Mouse (Mus musculus) kidney, adult 2 months (tissue): ENCODE measurements around the gene Srcin1. TPM values are rescaled to one million over a fixed set of nuclear protein-coding genes. Genes with fewer than 3 reads are reported as not detected.

Experiments
- DNase-seq: peaks from one replicate; pipeline ENCODE4 v3.0.0; 2021
- H3K27ac ChIP-seq: fragments of 200-500 bp; 2 replicates; pipeline ENCODE4 v1.5.1; 2012; ENCODE audit warnings: low read depth, low read length, control low read depth, inconsistent platforms; ENCODE audit not compliant: insufficient read depth
- H3K27me3 ChIP-seq: fragments of 200-500 bp; replicated peaks from 2 replicates; pipeline ENCODE4 v1.6.1; 2012; ENCODE audit warnings: mild to moderate bottlenecking, moderate library complexity, low read length, inconsistent platforms; ENCODE audit not compliant: control insufficient read depth, insufficient read depth
- H3K36me3 ChIP-seq: fragments of 200-500 bp; 2 replicates; pipeline ENCODE4 v1.6.1; 2012; ENCODE audit warnings: mild to moderate bottlenecking, moderate library complexity, low read length, inconsistent platforms; ENCODE audit not compliant: control insufficient read depth, insufficient read depth
- H3K4me1 ChIP-seq: fragments of 200-500 bp; 2 replicates; pipeline ENCODE4 v1.6.1; 2011; ENCODE audit warnings: low read length; ENCODE audit not compliant: control insufficient read depth, insufficient read depth
- H3K4me3 ChIP-seq: fragments of 200-500 bp; 2 replicates; pipeline ENCODE4 v1.5.1; 2011; ENCODE audit warnings: mild to moderate bottlenecking, low read depth, low read length, control low read depth; ENCODE audit not compliant: insufficient read depth
- CTCF ChIP-seq: fragments of 200-500 bp; conservative IDR thresholded peaks from 2 replicates; pipeline ENCODE4 v1.5.1; 2011; ENCODE audit warnings: low read depth, mild to moderate bottlenecking, control low read depth, low read length, moderate library complexity, mixed read lengths; ENCODE audit not compliant: insufficient read depth, insufficient read length
- POLR2A ChIP-seq: fragments of 200-500 bp; IDR thresholded peaks from one replicate; pipeline ENCODE4 v1.6.1; 2011; ENCODE audit warnings: low read depth, low read length, control low read depth
- WGBS: fragments of 180-500 bp; shearing (Covaris S2); methylation state at CpG from one replicate; pipeline ENCODE4 v1.1.7; 2018; 5-methylcytosine and 5-hydroxymethylcytosine counted together
- polyA plus RNA-seq: library from polyadenylated mRNA; depleted of rRNA; stranded (reverse); fragments of >200 nt; gene quantifications from 2 replicates; pipeline ENCODE4 v1.2.3, GENCODE M21; 2012

Gene Srcin1
- polyA plus RNA-seq, 1 experiment: 13.0 TPM

DNA sequence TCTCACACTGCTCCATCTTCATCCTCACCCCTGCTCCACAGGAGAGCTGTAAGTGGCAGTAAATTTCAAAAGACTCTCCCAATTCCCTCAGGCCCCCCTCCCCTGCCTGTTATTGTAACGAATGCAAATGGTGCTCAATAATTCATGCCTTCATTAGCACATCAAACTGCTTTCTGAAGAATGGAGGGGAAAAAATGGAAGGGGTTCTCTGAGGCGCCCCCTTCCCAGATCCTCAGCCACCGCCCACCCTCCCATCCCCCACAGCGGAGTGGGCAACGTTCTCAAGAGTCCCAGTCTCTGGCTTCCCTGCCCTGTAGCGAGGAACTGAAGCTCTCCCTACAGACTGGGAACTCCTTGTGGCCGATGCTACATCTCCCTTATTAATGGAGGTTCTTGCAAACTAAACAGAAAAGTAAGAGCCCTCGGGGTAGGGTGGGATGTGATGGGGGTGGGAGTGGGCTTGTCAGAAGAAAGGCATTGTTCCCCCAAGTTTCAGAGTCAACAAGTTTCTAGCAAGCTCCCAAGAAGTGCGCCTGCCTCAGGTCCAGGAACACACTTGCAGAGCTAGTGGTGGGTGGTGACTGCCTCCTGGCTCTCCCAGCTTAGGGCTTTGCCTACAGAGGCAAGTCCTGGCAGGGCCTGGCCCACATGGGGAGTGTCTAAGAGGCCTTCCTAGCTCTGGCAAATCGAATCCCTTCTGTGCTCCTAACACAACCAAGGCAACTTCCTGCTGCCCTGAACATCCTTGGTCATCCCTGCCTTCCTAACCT lies 3.3 kb upstream of the Srcin1 start:
- no peak for TF ChIP-seq POLR2A
- TF ChIP-seq CTCF: no peak

DNA sequence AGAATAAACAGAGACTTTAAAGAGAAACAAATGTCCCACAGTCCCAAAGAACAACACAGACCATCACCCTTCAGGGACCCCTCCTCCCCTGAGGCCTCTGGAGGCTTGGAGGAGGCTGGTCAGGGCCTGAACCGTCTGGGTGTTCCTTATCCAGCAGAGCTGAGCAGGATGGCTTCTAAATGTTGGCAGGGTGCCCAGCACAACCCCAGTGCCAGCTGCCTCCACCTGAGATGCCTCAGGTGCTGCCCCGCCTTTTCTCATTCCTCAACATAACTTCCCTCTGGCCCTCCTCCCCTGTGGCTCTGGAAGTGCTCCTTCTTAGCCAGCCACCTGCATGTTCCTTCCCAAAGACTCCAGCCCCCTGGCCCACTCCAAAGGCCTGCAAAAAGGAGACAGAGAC lies 2.3 kb upstream of the Srcin1 start:
- peak; percentile 94 for DNase-seq
- TF ChIP-seq CTCF (no peak), POLR2A (no peak)
- Histone ChIP-seq H3K27ac (peak overlapping the region; percentile 24; the same call in 1 of the 2 replicates), H3K27me3 (no peaks in the 10 kb centered on the region), H3K4me3 (no peak overlapping the region), H3K4me1 (peaks cover 17% of the 10 kb centered on the region; the same call in 1 of the 2 replicates), H3K36me3 (no peaks in the 10 kb centered on the region)
- 16% methylated on average over 2 of the region's 2 CpGs for WGBS

More for the DNA sequence above, 3.3 kb upstream of the Srcin1 start:
- no peak for DNase-seq
- no peak overlapping the region for H3K27ac ChIP-seq
- no peak overlapping the region for H3K4me3 ChIP-seq
- H3K36me3 ChIP-seq: no peaks in the 10 kb centered on the region
- 50% methylated on average over 10 of the region's 10 CpGs for WGBS
- H3K27me3 ChIP-seq: no peaks in the 10 kb centered on the region
- peaks cover 21% of the 10 kb centered on the region; the same call in 1 of the 2 replicates for H3K4me1 ChIP-seq

DNA sequence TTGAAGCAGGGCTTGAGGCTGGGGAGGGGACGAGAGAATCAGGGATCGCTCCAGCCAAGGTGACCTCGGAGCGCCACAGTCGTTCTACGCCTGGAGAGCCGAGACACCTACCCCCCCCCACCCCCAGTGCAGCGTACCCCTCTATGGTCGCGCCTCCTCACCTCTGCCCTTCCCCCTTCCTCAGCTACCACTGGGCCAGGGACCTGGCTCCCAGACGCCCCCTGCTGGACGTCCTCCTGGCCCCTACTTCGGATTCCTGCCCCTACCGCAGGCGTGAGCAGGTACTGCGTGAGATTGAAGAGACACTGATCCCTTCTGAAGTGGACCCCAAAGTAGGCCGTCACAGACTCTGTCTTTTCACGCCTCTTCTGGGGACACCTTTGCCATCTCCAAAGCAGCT lies 348 bp downstream of the Srcin1 start:
- whole genome bisulfite sequencing: 1% methylated on average over 17 of the region's 18 CpGs
- DNase-seq: peak; percentile 91
- H3K4me1 ChIP-seq: peaks cover 17% of the 10 kb centered on the region; the same call in 1 of the 2 replicates
- TF ChIP-seq CTCF (peak; percentile 86), POLR2A (no peak)
- H3K27me3 ChIP-seq: no peaks in the 10 kb centered on the region
- no peaks in the 10 kb centered on the region for H3K36me3 ChIP-seq
- H3K27ac ChIP-seq: peak overlapping the region; percentile 77
- peak overlapping the region; percentile 60 for H3K4me3 ChIP-seq

DNA sequence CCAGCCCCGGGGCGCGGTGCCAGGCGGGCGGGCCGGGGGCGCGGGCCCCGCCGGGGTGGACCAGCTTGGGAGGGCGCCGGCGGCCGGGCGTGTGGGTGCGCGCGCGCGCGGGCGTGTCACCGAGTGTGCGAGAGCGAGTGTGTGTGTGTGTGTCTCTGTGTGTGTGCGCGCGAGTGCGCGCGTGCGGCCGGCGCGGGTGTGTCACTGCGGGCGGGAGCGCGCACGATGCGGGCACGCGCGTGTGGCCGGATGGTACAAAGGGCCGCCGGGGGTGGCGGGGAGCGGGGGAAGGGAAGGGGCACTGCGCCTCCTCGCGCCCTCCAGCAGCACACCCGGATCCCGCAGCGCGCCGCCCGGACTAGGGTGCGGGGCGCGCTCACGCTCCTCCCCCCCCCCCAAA lies 911 bp downstream of the Srcin1 start:
- H3K27me3 ChIP-seq: no peaks in the 10 kb centered on the region
- peak; percentile 70 for DNase-seq
- H3K4me1 ChIP-seq: peaks cover 17% of the 10 kb centered on the region; the same call in 1 of the 2 replicates

DNA sequence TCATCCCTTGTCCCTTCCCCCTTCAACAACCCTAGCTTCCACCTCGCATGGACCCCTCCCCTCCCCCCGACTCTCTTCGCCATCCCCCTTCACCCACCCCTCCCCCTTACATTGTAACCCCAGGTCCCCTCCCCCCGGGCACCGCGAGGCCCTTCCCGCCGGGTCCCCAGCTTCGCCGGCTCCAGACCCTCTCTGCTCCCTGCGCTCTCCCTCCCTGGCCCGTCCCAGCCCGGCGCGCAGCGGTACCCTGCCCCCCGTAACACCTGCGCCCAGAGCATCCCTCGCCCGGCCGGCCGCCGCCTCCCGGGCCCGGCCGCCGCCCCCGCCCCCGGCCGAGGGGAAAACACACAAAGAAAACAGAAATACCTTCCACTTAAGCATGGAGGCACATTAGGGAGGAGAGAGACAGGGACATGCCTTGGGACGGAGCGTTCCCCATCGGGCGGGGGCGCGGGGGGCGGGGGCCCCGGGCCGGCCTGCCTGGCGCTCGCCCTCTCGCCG lies 1.4 kb downstream of the Srcin1 start:
- H3K4me1 ChIP-seq: peaks cover 17% of the 10 kb centered on the region; the same call in 1 of the 2 replicates
- 2% methylated on average over 43 of the region's 43 CpGs for WGBS
- no peak for DNase-seq
- H3K36me3 ChIP-seq: no peaks in the 10 kb centered on the region
- no peak overlapping the region for H3K27ac ChIP-seq
- H3K27me3 ChIP-seq: no peaks in the 10 kb centered on the region
- no peak for TF ChIP-seq CTCF
- TF ChIP-seq POLR2A: no peak
- H3K4me3 ChIP-seq: peak overlapping the region; percentile 60

More for the DNA sequence above, 911 bp downstream of the Srcin1 start:
- H3K4me3 ChIP-seq: peak overlapping the region; percentile 60
- WGBS: under 1% methylated on average over 41 of the region's 62 CpGs
- TF ChIP-seq CTCF: no peak
- H3K27ac ChIP-seq: no peak overlapping the region
- H3K36me3 ChIP-seq: no peaks in the 10 kb centered on the region

DNA sequence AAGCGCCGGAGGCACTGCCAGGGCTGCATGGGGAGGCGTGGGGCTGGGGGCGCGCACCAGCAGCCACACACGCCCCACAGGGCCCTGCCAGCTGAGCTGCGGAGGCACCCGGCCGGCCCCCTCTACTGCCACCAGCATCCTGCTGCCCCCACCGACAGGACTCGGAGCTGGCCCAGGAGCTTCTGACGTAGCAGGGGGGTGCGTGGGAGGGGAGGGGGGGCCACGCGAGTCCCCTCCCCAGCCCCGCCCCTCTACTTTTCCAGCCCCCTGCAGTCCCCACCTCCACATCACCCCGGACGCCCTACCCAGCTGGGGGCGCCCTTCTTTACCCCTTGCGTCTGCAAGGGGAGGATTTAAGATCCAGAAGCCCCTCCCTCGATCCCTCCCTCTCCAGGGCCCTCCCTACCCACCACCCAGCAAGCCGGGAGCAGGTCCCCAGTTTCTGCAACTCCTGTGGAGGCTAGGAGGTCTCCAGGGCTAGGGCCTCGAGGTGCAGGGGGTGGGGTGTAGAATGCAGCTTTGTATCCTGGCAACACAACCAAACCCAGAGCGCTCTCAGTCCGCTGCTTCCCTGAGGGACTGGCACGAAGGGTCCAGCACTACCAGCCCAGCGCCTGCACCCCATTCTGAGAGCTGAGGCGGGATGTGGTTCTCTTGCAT lies 2.0 kb downstream of the Srcin1 start:
- no peaks in the 10 kb centered on the region for H3K27me3 ChIP-seq

More for the DNA sequence above, 2.0 kb downstream of the Srcin1 start:
- 16% methylated on average over 23 of the region's 28 CpGs for WGBS
- H3K36me3 ChIP-seq: no peaks in the 10 kb centered on the region
- no peak overlapping the region for H3K4me3 ChIP-seq
- DNase-seq: no peak
- no peak overlapping the region for H3K27ac ChIP-seq
- TF ChIP-seq POLR2A (no peak), CTCF (no peak)
- H3K4me1 ChIP-seq: peaks cover 17% of the 10 kb centered on the region; the same call in 1 of the 2 replicates
